Mouse (Mus musculus) left cerebral cortex, adult 2 months (tissue): Measurements from ENCODE around the gene Entpd5. TPM values are rescaled to one million over a fixed set of nuclear protein-coding genes. Genes with fewer than 3 reads are reported as not detected.

ENCODE experiments used
- DNase-seq, 2 experiments: peaks; one replicate each; pipeline ENCODE4 v3.0.0; 2021 to 2022; ENCODE audit warnings: low spot score in 2 of 2, mixed read lengths in 1 of 2; ENCODE audit errors: extremely low spot score in 1 of 2
- H3K27ac ChIP-seq: fragments of 200-600 bp; 2 replicates; pipeline ENCODE4 v1.8.1; 2022
- H3K4me3 ChIP-seq: fragments of 200-600 bp; 2 replicates; pipeline ENCODE4 v1.8.1; 2022
- CTCF ChIP-seq: fragments of 200-600 bp; IDR thresholded peaks from 2 replicates; pipeline ENCODE4 v1.8.1; 2022; ENCODE audit warnings: antibody characterized with exemption, mild to moderate bottlenecking, moderate library complexity
- intact Hi-C: fragments of 180-260 bp; cut with DNase I; formaldehyde crosslinking; loops from one replicate; pipeline ENCODE4 v1.15.1; 2025
- total RNA-seq, 2 experiments: library from RNA; stranded (reverse); gene quantifications; 2 replicates each; pipeline ENCODE4 v1.2.3; 2021

Gene Entpd5
- total RNA-seq, 2 experiments from 2014 or later, result 21.8 to 23.9 TPM

GRCm38 (mm10) chr12:84417605-84417922 is 8.7 kb upstream of the Entpd5 start:
- intact Hi-C loops, result no loop called here
- TF ChIP-seq CTCF, result no peak
- DNase-seq, result no peak
- Histone ChIP-seq H3K4me3 (peak overlapping the region; percentile 64), H3K27ac (peak overlapping the region; percentile 33)

GRCm38 (mm10) chr12:84416834-84417604 is 8.2 kb upstream of the Entpd5 start, which contains the start of gene Rnf113a2:
Rnf113a2 (plus strand) TSS chr12:84417196.
- peak within 1 kb of the TSS; percentile 33 for H3K27ac ChIP-seq
- intact Hi-C loops, result no loop called here
- no peak for TF ChIP-seq CTCF
- peak; percentile 84 to 88 for DNase-seq
- peak within 1 kb of the TSS; percentile 64 for H3K4me3 ChIP-seq

- peak; percentile 18 to 22 for DNase-seq
- intact Hi-C loops, result loop anchor here (5.0 kb wide), 1 partner anchor 91 kb away; the partner anchor contains the start of gene Zfp410
- H3K27ac ChIP-seq, result peak overlapping the region; percentile 94
- no peak; the same call in 1 of the 2 replicates for TF ChIP-seq CTCF
- peak overlapping the region; percentile 67 for H3K4me3 ChIP-seq
Measured at GRCm38 (mm10) chr12:84407874-84408818, 683 bp downstream of the Entpd5 start.

GRCm38 (mm10) chr12:84407259-84407658 is 1.6 kb downstream of the Entpd5 start:
- H3K27ac ChIP-seq, result no peak overlapping the region
- TF ChIP-seq CTCF, result peak; percentile 11
- DNase-seq, result no peak
- intact Hi-C loops, result loop anchor here (5.0 kb wide), 1 partner anchor 90 kb away; the partner anchor contains the start of gene Zfp410
- no peak overlapping the region for H3K4me3 ChIP-seq

GRCm38 (mm10) chr12:84404541-84404940 is 4.3 kb downstream of the Entpd5 start:
- intact Hi-C loops, result no loop called here
- Histone ChIP-seq H3K4me3 (no peak overlapping the region), H3K27ac (no peak overlapping the region)
- DNase-seq, result no peak
- TF ChIP-seq CTCF, result no peak

- DNase-seq, result no peak
- H3K4me3 ChIP-seq, result no peak overlapping the region
- intact Hi-C loops, result no loop called here
- no peak overlapping the region for H3K27ac ChIP-seq
- TF ChIP-seq CTCF, result no peak
Measured at GRCm38 (mm10) chr12:84402923-84403322, 5.9 kb downstream of the Entpd5 start.

- intact Hi-C loops, result no loop called here
- Histone ChIP-seq H3K27ac (no peak overlapping the region; the same call in 1 of the 2 replicates), H3K4me3 (no peak overlapping the region)
- TF ChIP-seq CTCF, result no peak
- DNase-seq, result no peak
Measured at GRCm38 (mm10) chr12:84400653-84401052, 8.2 kb downstream of the Entpd5 start.

GRCm38 (mm10) chr12:84400068-84400467 is 8.8 kb downstream of the Entpd5 start:
- DNase-seq, result no peak
- no peak for TF ChIP-seq CTCF
- Histone ChIP-seq H3K27ac (no peak overlapping the region), H3K4me3 (no peak overlapping the region)
- intact Hi-C loops, result no loop called here

- DNase-seq, result no peak
- Histone ChIP-seq H3K4me3 (no peak overlapping the region), H3K27ac (no peak overlapping the region)
- TF ChIP-seq CTCF, result no peak
- intact Hi-C loops, result no loop called here
Measured at GRCm38 (mm10) chr12:84399663-84400062, 9.2 kb downstream of the Entpd5 start.

- no peak for TF ChIP-seq CTCF
- no peak overlapping the region for H3K4me3 ChIP-seq
- H3K27ac ChIP-seq, result no peak overlapping the region
- intact Hi-C loops, result no loop called here
- no peak for DNase-seq
Measured at GRCm38 (mm10) chr12:84399135-84399534, 9.7 kb downstream of the Entpd5 start.

GRCm38 (mm10) chr12:84398629-84399028 is 10.2 kb downstream of the Entpd5 start:
- intact Hi-C loops, result no loop called here

GRCm38 (mm10) chr12:84397685-84398084 is 11.1 kb downstream of the Entpd5 start:
- Histone ChIP-seq H3K4me3 (no peak overlapping the region), H3K27ac (no peak overlapping the region)
- intact Hi-C loops, result no loop called here
- no peak for TF ChIP-seq CTCF
- no peak for DNase-seq

More at GRCm38 (mm10) chr12:84398629-84399028, 10.2 kb downstream of the Entpd5 start:
- H3K4me3 ChIP-seq, result no peak overlapping the region
- no peak for DNase-seq
- no peak for TF ChIP-seq CTCF
- H3K27ac ChIP-seq, result no peak overlapping the region
